Mouse (Mus musculus) CD4-positive, CD25-positive, alpha-beta regulatory T cell, adult 4 months (primary cell): ENCODE data around the gene Il17c. TPM values are rescaled to one million over a fixed set of nuclear protein-coding genes. Genes with fewer than 3 reads are reported as not detected.

Source experiments
- ATAC-seq: one replicate; pipeline ENCODE4 v1.8.0; 2017
- polyA plus RNA-seq, 2 experiments: library from polyadenylated mRNA; unstranded; fragments of 100-300 nt; shearing (Covaris generic); gene quantifications; one replicate each; pipeline ENCODE4 v1.2.1; 2017

Gene Il17c
- polyA plus RNA-seq, 2 experiments from 2014 or later, result 0.77 TPM; not detected in 1

DNA sequence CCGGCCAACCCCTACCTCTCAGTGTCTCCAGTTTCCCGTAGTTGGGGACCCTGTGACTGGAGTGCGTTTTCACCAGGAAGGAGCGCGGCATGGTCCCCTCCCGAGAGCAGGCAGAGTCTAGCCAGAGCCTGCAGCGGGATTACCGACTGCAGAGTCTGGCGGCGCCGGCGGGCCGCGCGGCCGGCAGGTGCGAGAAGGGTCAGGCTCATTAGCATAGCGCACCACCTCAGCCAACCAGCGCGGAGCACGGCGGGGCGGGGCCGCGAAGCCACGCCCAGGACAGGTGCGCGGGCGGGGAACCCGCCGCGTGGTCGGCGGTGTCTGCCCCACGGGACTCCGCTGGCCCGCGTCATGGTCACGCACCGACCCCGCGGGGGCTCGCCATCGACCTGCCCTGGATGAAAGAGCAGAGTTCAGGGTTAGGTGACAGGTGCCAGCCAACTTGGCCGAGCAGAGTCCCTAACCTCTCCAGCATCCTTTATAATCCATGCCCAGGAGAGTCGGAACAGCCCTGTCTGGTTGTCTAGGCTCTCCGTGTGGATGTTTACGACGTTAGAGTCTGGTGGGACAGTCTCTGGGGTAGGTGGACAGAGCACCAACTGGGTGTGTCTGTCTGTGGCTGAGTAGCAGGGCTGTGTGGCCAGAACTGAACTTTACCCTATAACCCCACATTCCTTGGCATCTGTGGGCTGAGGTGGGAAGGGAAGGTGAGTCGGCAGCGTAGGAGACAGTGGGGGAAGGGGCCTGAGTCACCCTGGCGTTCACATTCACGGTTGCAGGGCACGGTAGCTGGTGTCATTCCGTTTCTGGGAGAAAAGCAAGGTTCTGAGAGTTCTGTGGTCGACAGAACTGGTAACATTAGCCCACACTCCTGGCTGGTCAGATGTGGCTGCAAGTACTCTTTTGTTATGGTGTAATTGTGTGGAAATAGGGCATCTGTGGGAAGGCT, 39.0 kb downstream of the Il17c start, which contains the start of gene Snai3:
TSS of gene Snai3 (minus strand) at position 210 of the 949 bp plus-strand sequence.
- peak; percentile 48 for ATAC-seq

DNA sequence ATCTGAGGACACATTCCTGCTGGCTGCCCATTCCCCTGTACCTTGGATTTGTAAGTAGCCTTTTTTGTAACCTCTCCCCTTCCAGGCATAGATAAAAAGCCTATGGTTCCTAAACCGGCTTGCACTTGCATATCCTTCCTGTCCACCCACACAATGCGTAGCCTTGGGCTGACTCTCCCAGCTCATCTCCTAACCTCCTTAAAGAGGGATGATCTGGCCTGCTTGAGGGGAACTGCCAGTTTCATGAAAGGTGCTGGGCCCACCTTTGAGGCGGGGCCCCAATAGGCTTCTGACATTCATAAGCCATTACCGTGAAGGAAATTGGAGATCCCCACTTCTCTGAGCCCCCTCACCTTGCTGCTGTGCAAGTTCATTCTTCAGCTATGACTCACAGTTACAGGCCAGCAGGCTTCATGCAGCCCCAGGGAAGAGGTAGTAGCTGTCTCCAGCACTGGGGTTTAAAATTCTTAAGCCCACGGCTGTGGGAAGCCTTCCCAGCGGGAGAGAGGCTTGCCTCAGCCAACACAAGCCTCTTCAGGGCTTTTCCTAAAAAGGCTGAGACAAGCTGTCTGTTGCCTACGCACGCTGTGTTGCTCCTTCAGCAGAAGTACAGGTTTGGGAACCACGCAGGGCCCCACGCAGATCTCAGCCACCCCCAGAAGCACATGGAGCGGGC, 39.8 kb downstream of the Il17c start:
- ATAC-seq, result no peak

DNA sequence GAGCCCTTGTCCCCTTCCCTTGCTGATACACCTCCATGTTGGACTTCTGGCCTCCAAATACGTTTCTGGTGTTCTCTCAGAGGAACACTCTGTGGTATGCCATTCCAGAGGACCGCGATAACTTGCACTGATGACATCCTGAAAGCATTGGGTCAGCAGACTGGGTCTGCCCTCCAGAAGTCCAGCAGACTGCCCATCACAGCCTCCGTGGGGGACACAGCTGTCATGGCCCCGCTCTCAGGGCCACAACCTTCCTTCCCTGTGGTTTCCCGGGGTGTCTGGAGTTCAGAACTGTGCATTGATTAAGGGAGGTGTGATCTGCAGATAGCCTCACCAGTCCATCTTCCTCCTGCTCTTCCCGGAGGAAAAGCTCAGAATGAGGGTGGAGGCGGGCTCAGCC, 40.7 kb downstream of the Il17c start:
- ATAC-seq, result no peak

DNA sequence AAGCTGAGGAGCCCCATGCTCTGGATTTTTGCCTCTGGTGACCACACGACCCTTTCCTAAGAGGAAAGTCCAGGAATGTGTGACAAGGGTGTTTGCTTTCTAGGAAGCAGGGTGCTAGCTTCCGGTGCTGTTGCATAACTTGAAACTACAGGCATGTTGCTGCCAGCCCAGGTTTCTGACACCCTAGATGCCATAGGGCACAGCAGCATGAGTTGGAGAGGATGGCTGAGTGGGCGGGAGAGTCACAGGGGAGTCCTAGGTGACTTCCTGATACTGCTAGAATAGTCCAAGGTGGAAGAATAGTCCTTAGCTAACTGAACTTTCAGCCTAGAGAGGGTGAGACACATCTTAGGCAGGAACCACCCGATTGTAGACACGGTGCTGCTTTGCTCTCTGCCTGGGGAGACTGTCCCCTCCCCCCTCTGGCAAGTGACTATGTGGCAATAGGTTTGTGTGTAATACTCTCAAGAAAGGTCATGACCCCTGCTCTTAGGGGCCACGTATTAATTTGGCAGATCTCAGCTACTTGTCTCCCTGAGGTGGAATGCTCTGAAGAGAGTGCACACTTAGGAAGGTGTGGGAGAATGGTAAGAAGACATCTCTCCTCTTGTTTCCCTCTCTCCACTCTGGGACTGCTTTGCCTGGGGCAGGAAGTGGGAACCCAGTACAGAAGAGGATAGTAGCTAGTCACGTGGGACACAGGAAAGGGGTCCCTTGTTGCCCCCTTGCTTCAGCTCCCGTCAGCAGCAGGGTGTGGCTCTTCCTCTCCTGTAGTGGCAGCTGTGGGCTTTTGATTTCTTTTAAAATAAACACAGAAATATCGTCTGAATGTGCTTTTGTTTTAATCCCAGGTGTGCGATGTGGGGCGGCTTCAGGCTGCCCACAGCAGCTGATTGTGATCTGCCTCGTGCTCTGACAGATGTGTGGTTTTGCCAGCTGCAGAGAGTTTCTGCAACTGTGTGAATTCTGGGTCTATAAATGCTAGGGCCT, 42.1 kb downstream of the Il17c start:
- ATAC-seq, result peak; percentile 27

DNA sequence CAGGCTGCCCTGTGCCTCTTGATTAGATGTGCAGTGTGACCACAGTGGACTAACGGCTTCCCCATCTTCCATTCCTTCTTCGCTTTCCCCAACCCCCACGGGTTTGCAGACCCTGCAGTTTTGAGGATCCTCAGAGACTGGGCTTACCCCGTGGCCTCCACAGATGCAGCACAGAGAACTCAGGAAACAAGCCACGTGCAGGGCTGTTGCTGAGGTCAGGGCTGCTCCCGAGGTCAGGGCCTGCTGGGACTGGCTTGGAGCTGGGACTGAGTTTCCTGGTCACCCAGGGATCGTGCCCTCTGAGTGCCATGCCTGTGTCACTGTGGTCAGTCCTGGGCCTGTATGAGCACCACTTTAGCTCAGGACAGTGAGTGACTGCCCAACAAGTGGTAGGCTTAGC, 43.2 kb downstream of the Il17c start:
- no peak for ATAC-seq

DNA sequence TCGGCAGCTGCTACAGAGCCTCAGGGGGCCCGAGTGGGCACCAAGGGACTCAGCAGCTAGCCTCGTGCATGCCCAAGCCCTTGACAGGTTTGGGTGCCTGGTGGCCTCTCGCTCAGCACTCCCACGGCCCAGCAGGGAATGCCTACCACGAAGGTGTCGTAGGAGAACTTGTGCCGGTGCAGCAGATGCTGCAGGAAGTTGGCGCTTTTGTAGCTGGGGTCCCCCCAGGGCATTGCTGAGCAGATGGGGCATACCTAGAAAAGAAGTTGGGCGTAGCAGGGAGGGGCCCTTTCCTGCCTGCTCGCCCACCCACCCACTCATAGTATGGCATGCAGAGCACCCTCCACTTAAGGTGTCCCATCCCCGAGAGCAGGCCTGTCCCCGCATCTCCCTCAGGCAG, 46.0 kb downstream of the Il17c start:
- no peak for ATAC-seq

DNA sequence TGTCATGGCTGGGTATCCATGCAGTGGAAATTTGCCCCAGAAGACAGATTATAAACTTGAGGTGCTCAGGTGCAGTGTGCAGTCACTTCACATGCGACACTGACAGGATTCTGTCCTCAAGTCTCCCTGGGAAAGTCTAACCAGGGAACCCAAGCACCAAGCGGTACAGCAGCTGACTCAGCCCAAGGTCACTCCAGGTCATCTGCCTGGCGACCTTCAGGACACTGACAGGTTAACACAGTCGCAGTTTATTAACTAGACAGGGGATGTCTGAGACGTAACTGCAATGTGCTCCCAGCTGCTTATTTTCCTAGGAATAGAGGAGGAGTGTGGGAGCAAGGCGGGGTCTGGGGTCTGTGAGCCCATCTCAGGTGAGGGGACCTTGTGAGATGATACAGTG, 47.6 kb downstream of the Il17c start:
- ATAC-seq, result no peak

DNA sequence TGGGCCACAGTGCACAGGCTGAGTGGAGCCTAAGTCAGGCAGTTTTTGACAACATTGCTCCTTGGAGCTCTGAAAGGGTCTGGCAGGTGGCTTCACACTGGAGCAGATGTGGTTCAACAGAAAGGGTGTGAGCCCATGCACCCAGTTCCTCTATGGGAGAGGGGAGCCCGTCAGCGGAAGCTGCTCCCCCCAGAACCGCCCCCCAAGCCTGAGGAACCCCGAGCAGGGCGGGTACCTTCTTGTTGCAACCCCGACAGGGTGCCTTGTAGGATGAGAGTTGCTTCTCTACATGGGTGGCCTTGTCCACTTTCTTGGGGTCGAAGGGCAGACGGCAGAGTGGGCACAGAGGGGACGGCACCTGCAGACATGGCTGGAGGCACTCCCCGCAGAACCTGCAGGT, 48.1 kb downstream of the Il17c start:
- ATAC-seq, result no peak

DNA sequence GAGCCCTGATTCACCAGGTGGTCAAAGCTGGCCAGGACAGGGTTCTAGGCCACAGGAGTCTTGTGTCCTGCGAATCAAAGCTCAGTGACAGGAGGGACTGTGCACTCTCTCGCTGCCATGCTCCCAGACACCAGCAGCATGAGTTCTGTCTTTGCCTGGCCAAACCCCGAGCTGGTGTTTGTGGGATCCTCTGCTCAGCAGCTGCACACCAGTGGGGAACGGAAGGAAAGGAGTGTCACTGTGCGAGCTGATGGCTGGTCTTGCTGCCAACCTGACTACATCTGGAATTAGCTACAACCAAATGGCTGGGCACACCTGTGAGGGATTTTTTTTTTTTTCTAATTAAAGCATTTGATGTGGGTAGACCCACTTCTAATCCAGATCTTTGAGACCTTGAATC, 48.9 kb downstream of the Il17c start:
- no peak for ATAC-seq

Other genes starting within 250 kb of the Il17c start
- gene Zfpm1, start 139.9 kb upstream of the Il17c start, polyA plus RNA-seq, result under 1 TPM; 0.46 to 0.82 TPM
- not detected for gene Trhr2, start 61.3 kb upstream of the Il17c start, polyA plus RNA-seq
- gene Zc3h18, start 45.4 kb upstream of the Il17c start, polyA plus RNA-seq, result 10 to 100 TPM; 12.1 to 12.7 TPM
- 100 to 1,000 TPM; 801 to 968 TPM for gene Cyba, start 10.9 kb downstream of the Il17c start, polyA plus RNA-seq
- gene Mvd, start 21.4 kb downstream of the Il17c start, polyA plus RNA-seq, result 10 to 100 TPM; 12.6 to 20.0 TPM
- 1 to 10 TPM; 2.6 to 5.2 TPM for gene Snai3, start 38.7 kb downstream of the Il17c start, polyA plus RNA-seq
- 10 to 100 TPM; 27.3 to 31.0 TPM for gene Rnf166, start 54.0 kb downstream of the Il17c start, polyA plus RNA-seq
- gene Ctu2, start 54.1 kb downstream of the Il17c start, polyA plus RNA-seq, result 10 to 100 TPM; 11.5 to 16.9 TPM
- 10 to 100 TPM; 15.3 to 22.7 TPM for gene Piezo1, start 129.3 kb downstream of the Il17c start, polyA plus RNA-seq
- 10 to 100 TPM in 1 of 2 experiments, 1 to 10 TPM in 1; 8.2 to 12.6 TPM for gene Cdt1, start 146.0 kb downstream of the Il17c start, polyA plus RNA-seq
- 100 to 1,000 TPM; 146 to 207 TPM for gene Aprt, start 154.9 kb downstream of the Il17c start, polyA plus RNA-seq
- 10 to 100 TPM in 1 of 2 experiments, 1 to 10 TPM in 1; 8.7 to 12.7 TPM for gene Galns, start 189.4 kb downstream of the Il17c start, polyA plus RNA-seq
- gene Trappc2l, start 189.6 kb downstream of the Il17c start, polyA plus RNA-seq, result 10 to 100 TPM; 45.0 to 70.1 TPM
- not detected for gene Pabpn1l, start 200.7 kb downstream of the Il17c start, polyA plus RNA-seq